Mouse (Mus musculus) left cerebral cortex, adult 8-10 months (tissue): Measurements from ENCODE around the gene Serpina1d. TPM values are rescaled to one million over a fixed set of nuclear protein-coding genes. Genes with fewer than 3 reads are reported as not detected.
"Not testable (repeated sequence)": the region's sequence is repeated elsewhere in the genome, so short reads cannot be mapped to it uniquely, and the experiment has no call there.

Experiments
- DNase-seq, 2 experiments: peaks; one replicate each; pipeline ENCODE4 v3.0.0; 2022; ENCODE audit warnings: low spot score in 2 of 2
- total RNA-seq, 4 experiments: library from RNA; stranded (reverse); gene quantifications; 2 replicates each; pipeline ENCODE4 v1.2.4; 2022

Gene Serpina1d
- total RNA-seq = not detected

DNA sequence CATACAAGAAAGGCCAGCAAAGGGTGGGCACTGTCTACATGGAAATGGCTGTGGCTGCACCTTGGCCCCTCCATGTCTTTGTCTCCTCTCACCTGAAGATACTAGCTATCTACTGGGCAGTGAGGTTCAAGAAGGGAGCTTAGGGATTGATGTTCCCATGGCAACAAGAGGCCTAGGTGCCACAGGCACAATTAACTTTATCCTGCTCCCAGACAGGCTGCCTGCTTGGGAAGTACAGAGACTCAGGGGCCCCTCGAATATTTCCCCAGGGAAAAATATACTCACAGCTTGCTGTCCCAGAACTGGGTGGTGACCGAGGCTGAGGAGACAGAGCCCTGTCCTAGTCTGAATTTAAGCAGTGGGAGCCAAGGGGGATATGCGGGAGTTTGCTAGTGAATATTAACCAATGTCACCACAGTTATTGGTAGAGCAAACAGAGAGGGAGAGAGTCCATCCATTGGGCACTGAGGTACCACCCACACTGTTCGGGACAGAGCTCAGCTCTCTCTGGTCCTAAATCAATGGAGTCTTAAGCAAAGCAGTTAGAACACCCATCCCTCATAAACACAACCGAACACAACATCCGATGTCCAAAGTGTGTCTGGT is at the start of gene Serpina1d:
TSS of gene Serpina1d (minus strand) at position 347 of the 606 bp plus-strand sequence.
- not testable (repeated sequence) for DNase-seq

DNA sequence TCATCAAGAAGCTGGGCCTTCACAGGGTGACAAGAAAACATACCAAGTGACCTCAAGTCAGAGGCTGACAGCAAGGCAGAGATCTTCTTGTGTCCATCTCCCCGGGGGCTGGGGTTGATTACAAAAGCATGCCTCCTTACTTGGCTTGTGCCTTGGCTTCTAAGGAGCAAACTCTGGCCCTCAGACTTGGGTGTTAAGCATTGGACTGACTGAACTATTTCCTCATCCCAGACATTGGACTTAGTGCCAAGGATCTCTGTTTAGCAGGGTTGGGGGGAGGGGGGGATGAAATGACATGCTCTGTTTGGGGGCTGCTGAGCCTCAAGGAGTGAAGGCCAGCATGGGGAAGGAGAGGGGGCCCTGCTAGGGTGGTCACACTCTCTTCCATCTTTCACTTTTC is 2.8 kb downstream of the Serpina1d start:
- DNase-seq = not testable (repeated sequence)

DNA sequence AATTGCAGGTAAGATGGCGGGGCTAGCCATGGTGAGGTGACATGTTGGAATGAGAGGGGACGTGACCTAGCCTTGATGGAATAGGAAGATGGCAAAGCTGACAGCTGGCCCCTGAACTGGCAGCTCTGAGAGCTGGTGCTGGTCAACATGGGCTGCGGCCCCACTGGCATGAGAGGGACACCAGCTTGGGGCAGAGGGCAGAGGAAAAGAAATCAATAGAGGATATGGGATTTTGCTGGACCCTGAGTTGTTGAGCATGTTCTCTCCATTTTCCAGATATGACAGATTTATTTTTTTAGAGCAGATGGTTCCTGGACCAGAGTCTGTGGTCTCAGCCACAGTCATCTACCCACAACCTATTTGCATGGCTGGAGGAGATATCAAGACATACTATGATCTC is 10.3 kb downstream of the Serpina1d start:
- DNase-seq = not testable (repeated sequence)

DNA sequence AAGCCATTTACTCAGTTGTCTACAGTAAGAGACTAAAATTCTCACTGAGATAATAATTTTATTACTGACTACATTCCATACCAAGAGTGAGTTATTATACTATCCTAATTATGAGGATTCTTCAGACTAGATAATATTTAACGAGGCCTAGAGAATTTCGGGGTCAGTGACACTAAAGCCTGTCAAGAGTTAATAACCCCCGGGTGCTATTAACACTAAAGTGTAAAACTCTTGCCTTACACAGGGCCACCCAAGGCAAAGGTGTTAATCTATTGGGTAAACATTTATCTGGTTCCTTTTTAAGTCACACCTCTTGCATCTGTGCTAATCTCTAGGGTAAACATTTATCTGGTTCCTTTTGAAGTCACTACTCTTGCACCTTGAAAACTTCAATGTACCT is 13.1 kb downstream of the Serpina1d start:
- DNase-seq = not testable (repeated sequence)

DNA sequence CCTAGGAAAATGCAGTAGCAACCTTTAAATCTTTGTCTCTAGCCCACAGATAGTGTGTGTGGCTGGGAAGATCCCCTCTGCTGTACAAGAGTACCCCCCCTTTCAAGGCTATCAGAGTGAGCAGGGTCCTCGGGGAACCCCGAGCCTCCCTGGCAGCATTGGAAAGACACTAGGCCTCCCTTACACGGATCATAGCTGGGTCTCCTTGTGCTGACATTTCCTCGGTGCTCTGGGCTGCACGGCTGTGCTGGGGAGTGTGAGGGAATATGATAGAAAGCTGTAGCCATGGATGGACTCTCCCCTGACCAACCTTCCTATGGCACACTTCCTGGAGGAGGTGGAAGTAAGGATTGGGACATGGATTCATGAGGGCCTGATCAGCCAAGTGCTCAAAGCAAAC is 27.4 kb downstream of the Serpina1d start:
- DNase-seq = not testable (repeated sequence)

DNA sequence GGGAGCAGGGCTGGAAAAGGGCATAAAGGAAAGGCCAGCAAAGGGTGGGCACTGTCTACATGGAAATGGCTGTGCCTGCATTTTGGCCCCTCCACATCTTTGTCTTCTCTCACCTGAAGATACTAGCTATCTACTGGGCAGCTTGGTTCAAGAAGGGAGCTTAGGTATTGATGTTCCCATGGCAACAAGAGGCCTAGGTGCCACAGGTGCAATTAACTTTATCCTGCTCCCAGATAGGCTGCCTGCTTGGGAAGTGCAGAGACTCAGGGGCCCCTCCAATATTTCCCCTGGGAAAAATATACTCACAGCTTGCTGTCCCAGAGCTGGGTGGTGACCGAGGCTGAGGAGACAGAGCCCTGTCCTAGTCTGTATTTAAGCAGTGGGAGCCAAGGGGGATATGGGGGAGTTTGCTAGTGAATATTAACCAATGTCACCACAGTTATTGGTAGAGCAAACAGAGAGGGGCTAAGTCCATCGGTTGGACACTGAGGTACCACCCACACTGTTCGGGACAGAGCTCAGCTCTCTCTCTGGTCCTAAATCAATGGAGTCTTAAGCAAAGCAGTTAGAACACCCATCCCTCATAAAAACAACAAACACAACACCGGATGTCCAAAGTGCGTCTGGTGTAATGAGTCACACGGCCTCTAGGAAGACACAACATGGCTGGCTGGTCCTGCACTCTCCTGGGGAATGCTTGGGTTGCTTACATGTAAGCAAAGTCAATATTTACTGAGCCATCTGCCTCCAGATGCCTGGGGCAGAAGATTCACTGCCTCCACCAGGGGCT is 35.4 kb downstream of the Serpina1d start:
- not testable (repeated sequence) for DNase-seq

DNA sequence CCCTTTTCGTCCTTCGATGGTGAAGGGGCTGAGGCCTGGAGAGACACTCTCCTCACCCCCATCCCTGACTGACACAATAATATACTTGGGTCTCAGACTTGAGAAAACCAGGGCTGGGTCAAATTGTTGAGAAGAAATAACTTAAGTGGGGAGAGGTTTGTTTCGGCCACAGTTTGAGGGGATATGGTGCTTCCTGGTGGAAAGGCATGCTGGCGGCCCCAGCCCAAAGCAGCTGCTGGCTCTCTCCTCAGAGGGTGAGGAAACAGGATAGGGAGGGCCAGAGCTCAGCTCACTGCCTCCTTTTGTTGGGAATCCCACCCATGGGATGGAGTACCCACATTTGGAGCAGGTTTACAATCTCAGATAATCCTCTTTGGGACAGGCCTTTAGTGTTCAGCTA is 37.8 kb downstream of the Serpina1d start:
- DNase-seq = not testable (repeated sequence)

DNA sequence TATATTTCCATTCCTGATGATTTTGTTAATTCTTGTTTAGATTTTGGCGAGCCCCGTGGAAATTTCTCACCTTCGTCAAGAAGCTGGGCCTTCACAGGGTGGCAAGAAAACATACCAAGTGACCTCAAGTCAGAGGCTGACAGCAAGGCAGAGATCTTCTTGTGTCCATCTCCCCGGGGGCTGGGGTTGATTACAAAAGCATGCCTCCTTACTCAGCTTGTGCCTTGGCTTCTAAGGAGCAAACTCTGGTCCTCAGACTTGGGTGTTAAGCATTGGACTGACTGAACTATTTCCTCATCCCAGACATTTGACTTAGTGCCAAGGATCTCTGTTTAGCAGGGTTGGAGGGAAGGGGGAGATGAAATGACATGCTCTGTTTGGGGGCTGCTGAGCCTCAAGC is 38.3 kb downstream of the Serpina1d start:
- not testable (repeated sequence) for DNase-seq

Other genes starting within 250 kb of the Serpina1d start
- gene Ppp4r4, start 241.3 kb downstream of the Serpina1d start, total RNA-seq = 10 to 100 TPM; 24.7 to 31.9 (median 29.3) TPM
- not detected for gene Serpina10, start 142.1 kb downstream of the Serpina1d start, total RNA-seq
- gene Serpina6, start 116.4 kb downstream of the Serpina1d start, total RNA-seq = not detected
- not detected for gene Serpina16, start 97.5 kb downstream of the Serpina1d start, total RNA-seq
- gene Serpina1f, start 78.1 kb downstream of the Serpina1d start, total RNA-seq = not detected
- gene Serpina1b, start 56.8 kb upstream of the Serpina1d start, total RNA-seq = not detected
- gene Serpina1a, start 90.0 kb upstream of the Serpina1d start, total RNA-seq = under 1 TPM in 1 of 4 experiments, not detected in 3; 0.46 TPM
- gene Serpina1c, start 131.3 kb upstream of the Serpina1d start, total RNA-seq = not detected
- not detected for gene Serpina1e, start 185.4 kb upstream of the Serpina1d start, total RNA-seq
- under 1 TPM in 1 of 4 experiments, not detected in 3; 0.26 TPM for gene Serpina11, start 216.4 kb upstream of the Serpina1d start, total RNA-seq
- 10 to 100 TPM; 14.6 to 17.7 (median 15.5) TPM for gene Serpina9, start 240.2 kb upstream of the Serpina1d start, total RNA-seq